Mouse (Mus musculus): ENCODE results near the gene Pbx1.
A peak's percentile ranks its signal among the peaks of the same experiment; 100 is the strongest.

Gene Pbx1

DNA sequence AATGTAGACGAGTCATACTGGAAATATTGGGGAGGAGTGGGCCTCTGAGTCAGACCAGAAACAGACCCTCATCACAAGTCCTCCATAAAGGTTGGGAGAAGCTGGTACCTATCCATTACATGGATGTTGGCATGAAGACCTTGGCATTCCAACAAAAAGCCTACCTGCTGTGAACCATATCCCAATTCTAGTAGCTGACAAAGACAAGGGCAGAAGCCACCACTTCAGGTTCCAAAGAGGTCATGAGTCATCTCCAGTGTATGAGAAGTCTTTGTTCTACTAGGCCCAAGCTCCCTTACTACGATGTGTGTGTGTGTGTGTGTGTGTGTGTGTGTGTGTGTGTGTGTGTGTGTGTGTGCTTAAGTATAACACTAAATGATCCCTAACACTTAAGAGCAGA lies 160.0 kb downstream of the Pbx1 start:
- no peak for DNase-seq (ENCODE audit: low read depth, low spot score)

DNA sequence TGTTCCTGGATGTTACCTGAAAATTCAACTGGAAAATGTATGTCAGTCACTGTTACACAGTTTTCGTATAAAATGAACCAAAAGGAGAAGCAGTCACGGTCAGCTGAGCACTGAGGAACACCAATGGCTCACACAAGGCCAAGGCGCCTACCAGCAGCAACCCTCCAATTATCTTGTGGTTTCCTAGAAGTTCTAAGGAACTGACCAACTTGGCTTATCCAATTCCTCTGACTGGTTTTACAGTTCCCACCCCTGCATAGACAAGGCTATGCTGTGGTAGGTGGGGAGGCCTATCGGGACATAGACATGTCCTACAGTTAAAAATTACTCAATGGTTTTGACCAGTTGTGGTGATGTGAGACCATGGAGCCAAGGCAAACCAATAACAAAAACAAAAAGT lies 160.9 kb downstream of the Pbx1 start:
- no peak for DNase-seq (ENCODE audit: low read depth, low spot score)

DNA sequence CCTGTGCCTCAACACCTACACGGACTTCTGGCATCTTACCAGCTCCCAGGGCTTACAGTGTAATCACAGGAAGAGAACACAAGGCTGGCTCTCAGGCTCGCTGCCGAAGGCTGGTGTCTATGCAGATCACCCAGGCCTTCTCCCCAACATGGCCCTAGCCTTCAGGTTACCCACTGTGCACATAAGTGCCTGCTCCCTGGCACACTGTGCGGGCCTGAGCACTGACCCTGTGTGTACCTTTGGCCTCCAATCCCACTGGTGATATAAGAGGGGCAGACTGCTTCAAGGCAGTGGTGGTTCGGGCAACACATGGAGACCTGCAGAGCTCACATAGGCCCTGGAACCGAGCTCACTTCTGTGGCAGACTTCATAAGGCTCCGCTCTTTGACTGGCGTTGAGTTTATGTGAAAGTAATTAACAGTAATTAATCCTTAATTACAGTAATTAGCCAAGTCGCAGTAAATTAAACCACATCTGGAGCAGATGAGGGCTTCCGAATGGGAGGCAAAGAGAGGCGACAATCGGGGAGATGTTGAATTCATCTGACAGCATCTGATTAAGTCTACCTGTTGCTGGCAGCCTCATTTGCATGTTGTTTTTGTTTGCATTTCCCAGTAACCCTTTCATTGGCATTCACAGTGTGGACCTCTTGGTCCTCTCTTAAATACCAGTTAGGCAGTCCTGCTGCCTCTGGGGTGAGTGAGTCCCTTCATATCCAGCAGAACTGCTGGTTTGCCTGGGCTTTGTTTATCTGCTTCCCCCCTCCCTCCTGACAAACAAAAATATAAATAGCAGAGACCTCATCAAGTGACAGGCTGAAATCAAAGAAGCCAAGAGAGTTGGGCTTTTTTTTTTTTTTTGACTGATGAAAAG lies 163.1 kb downstream of the Pbx1 start:
- no peak for DNase-seq (ENCODE audit: low read depth, low spot score)

DNA sequence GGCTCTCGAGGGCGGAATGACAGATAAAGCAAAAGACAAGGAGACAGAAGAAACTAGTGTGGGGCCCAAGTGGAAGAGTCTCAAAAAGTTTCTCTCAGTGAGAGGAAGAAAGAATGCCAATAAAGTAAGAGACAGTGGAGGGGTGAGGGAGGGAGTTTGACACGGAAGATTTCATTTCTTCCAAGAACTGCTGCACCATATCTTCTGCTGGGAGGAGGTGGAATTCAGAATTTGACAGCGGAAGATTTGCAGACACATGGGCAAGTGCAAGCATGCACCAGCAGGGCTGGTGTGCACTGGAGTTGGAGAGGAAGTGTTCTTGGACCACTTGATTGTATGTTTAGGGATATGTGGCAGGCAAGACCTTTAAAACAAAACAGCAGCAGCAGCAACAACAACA lies 163.8 kb downstream of the Pbx1 start:
- DNase-seq (ENCODE audit: low read depth, low spot score): no peak

DNA sequence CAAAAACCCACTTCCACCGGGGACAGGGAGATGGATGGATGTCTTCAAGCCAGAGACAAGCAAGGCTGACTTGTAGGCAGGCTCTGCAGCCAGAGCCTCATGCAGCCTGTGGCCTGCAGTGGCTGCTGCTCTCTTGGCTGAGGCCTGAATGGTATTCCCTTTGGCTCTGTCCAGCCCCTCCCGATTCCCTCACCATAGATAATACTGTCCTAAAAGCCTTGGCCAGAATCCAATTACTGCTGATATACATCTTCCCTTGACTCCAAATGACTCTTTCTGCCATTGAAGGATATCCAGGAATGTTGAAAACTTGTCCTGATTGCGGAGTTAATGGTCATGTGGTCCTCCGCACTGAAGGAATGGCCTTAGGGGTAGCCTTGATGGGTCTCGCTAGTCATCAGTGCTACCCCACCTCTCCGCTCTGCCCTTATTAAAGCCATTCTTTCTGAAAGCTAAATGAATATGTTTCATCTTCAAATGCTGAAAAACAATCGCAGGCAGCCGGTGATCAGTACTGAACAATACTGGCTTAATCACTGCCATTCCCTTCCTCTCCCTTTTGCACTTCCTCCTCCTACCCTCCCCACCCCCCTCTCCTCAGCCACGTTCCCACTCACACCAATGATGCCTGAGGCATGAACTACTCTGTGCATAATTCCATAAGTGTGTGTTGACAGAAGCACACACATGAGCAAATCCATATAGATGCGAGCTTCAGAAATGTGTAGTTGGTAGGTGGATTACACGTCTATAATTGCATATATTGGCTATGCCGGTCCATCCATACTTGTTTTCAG lies 166.3 kb downstream of the Pbx1 start:
- DNase-seq (ENCODE audit: low read depth, low spot score): no peak

DNA sequence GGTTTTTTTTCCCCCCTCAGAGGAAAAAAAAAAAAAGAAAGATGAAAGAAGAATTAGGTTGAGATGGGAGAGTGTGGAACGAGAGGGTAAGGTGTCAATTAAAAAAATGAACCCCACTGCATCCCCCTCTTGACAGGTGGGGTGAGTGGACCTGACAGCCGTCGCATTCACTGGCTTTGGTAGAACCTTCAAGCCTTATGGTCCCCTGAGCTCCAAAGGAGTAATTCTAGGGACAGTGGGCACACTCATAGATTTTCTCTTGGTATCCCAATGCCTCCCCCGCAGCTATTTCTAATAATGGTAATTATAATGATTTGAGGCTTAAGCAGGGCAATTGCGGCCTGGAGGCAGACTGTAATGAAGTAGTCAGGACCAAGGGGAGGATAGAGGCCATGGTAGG lies 167.0 kb downstream of the Pbx1 start:
- no peak for DNase-seq (ENCODE audit: low read depth, low spot score)

DNA sequence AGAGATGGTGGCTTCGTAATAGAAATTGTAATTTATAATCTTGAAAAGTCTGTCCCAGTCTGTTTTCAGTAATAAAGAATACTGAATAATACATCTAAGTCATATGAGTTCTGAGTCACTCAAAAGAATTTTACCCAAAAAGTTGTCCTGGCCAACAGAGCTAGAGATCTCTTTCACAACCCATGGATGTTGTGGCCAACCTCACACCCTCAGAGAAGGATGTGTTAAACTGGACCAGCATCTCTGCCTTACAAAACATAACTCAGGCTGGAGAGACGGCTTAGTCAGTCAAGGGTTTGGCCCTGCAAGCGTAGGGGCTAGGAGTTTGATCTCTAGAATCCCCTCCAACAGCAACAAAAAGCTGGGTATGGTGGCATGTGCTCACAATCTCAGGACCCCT lies 171.7 kb downstream of the Pbx1 start:
- DNase-seq (ENCODE audit: low read depth, low spot score): peak; percentile 31

DNA sequence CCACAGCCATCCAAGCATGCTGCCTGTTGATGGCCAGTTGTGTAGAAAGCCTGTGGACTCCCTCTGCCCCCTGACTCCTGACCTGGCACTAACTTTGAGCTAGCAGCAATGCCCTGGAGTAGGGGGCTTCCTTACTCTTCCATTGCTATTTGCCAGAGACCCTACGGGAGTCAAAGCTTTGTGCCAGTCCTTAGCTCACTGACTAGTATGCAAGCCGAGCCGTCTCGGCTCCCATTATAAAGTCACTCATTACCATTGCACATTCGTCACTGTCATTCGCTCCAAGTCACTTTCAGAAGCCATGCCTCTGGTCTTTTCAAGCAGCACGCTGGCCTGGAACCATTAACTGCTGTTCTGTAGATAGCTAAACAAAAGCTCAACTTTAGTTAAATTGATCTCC lies 173.2 kb downstream of the Pbx1 start:
- DNase-seq (ENCODE audit: low read depth, low spot score): no peak

DNA sequence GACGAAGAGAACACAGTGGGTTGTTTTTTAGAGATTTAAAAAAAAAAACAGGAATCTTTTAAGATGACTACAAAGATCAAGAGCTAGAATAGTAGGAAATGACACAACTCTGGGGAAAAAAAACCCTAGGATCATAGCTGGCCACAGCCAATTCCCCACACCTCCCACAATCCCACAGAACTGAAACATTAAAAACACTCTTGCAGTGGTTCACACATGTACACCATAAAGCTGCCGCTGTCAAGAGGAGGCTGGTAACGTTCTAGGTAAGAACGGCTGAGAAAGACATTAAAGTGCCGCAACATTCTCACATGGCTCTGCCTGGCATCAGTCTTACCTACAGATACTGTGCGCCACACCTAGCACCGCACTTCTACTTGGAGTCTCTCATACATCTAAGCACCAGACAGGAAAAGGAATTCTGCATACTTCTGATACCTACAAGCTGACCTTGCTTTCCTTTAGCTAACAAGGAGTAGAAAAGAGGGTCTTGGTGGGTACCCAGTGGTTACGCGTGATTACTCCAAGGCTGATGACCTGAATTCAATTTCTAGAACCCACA lies 176.6 kb downstream of the Pbx1 start:
- DNase-seq (ENCODE audit: low read depth, low spot score): no peak

DNA sequence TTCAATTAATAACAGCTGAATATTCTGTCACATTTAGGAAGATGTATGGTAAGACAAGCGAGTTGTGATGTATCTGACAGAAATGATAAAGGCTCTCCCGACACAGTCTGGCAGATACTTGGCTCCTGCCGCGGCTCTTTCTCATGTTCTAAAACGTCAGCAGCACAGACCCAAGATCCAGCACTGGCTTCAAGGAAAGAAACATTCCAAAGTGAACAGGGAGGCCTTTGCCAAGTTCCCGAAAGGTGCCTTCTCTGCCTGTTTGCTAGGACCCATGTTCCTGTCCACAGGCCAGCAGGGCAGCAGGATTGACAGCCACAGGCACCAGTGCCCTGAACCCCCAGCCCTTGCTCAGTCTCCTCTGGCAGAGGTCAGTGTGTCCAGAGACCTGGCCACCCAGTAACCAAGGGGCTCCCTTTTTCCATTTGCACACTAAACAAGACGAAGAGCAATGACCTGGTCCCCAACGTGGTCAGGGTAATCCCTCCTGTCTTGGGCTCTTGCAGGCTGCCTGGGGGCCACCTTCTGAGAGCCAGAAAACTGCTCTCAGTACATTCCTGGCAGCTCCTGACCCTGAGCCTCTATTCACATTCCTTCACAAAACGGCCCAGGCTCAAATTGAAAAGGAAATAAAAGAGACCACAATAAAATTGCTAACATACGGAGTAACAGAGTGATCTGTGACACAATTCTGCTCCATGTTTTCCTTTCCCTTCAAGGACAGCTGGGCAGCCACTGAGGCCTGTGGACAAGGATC lies 184.9 kb downstream of the Pbx1 start:
- DNase-seq (ENCODE audit: low read depth, low spot score): peak; percentile 60

DNA sequence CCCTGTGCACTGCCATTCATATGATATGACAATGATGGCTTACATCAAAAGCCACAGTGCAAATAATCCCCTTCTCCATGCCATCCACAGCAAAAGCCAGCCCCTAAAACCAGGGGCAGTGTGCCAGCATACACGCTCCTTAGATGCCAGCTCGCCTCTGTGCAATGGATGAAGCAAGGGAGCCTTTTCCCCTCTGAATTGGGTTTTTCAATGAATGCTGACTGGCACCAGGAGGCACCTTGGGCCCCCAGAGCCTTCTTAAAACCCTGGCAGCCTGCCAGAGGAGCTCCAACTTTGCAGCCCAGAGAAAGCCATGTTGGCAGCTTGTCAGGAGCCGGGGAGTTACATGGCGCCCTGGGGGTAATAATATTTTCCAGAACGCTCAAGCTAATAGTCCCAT lies 186.5 kb downstream of the Pbx1 start:
- DNase-seq (ENCODE audit: low read depth, low spot score): no peak

DNA sequence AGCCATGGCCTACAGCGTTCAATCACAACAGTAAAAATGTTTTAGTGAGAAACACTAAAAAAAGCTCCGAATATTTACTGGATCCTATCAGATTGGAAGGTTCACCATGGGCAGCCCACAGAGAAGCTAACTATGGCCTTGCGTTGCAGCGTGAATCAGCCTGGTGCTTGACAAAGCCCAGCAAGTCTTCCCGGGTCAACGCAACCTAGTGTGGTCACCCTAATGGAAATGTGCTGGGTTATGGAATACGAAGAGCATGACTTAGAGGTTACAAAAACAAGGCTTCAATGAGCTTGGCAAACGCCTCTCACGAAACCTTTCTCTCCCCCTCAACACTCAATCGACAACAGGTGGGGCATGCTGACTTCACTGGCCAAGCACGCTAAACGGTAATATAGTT lies 188.3 kb downstream of the Pbx1 start:
- no peak for DNase-seq (ENCODE audit: low read depth, low spot score)

DNA sequence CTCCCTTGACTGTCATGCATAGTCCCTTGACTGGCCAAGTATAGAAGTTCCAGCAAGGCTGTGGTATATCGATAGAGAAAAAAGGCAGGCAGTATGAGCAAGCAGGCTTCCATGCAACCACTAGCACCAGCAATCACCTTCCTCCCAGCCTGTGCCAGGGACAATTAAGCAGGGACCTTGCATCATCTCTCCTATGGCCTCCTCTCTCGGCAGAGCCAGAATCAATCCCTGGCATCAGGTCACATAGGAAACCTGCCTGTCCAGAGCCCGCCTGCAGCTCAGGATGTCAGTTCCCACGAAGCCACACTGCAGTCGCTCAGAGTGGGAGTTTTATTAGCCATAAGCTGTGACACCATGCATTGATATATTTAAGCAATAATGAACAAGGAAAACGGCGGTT lies 189.0 kb downstream of the Pbx1 start:
- no peak for DNase-seq (ENCODE audit: low read depth, low spot score)

DNA sequence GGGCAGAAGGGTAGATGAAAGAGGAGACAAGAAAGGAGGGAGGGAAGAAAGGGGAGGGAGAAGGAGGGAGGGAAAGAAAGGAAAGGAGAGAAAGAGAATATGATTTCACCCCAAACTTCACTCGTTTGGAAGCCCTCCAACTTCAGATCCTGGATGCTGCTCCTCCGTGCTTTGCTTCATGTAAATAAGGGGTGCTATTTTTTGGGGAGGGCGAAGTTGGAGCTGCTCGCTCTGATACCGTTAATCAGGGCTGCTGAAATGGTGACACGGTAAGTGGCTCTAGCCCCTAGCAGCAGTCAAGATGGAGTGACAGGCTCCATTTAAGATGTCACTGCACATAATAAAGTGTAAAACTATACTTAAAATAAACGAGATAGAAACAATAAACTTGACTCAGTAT lies 190.8 kb downstream of the Pbx1 start:
- DNase-seq (ENCODE audit: low read depth, low spot score): no peak

DNA sequence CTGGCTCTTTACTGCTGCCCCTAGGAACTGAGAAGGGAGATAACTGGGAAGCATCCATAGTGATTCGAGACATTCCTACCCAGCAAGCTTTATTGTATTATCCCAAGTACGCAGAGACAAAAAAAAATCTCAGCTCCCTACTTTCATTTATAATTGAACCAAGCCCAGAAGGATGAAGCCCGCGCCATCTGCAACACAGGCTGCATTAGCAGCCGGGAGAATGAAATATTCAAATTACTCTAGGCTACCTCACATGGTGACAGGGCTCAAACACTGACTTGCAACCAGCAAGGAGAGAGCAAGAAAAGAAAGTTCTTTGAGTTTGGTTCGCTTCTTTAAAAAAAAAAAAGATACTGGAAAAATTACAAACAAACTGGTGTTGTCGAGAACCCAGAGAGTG lies 191.2 kb downstream of the Pbx1 start:
- no peak for DNase-seq (ENCODE audit: low read depth, low spot score)

DNA sequence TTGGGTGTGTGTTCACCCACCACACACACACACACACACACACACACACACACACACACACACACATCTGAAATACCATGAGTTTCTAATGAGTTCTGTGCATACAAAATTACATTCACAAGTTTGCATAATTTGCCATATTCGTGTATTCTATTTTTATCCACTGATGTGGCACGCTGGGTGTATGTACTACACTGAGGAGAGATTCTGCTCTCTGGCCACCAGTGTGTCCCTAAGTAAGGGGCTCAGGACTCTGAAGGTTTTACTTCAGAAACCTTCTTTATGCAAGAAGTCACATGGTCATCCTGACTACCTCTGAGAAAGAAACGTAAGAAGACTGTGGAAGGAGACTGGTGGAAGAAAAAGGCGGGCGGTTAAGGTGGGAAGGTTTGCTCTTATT lies 191.7 kb downstream of the Pbx1 start:
- DNase-seq (ENCODE audit: low read depth, low spot score): no peak

DNA sequence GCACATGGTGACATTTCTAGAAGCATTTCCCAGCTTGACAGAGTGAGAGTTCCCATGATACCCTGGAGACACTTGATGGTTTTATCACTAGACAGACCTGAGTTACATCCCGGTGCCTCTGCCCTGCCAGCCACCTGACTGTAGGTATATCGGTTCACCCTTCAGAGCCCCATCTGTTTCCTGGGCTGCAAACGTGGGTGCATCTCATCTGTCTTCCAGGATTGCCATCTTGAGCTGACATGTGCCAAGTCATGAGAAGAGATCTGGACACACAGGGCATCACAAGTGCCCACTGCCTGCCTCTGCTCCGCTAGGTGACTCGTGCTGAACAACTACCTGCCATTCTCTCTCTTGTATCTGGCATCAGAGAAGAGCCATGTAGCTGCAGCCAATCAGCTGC lies 196.0 kb downstream of the Pbx1 start:
- DNase-seq (ENCODE audit: low read depth, low spot score): no peak

DNA sequence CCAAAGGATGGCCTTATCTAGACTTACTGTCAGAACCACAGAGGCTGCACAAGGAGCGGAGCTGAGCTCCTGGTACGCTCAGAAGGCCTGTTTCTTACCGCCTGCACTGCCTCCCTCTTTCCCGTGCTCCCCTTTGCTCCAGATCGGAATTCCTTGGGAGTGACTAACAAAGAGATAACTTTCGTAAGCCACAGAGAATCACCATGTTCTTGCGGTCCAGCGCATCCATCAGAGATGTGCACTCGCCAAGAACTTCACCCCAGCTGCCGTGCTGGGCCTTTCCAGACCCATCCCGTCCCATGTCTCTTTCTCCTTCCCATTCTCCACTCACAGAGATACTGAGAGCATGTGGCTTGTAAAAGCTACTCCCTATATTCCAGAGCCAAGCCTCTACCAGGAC lies 197.7 kb downstream of the Pbx1 start:
- DNase-seq (ENCODE audit: low read depth, low spot score): peak; percentile 59

DNA sequence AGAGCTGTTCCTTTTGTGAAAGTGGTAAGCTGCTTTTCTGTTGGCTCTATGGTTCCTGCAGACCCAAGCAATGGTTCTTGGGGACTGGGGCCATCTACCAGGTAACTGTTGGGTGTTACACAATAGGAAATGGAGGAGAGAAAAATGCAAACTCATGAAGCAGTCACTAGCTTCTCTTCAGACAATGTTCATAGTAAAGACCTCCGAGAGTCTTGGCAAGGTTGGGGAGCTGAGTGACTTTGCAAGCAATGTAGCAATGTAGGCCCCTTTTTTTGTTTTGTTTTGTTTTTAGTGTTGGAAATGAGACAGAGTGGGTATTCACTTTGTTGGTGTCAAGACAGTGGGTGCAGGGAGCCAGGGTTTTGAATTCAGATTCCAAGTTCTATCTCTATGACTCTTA lies 198.9 kb downstream of the Pbx1 start:
- DNase-seq (ENCODE audit: low read depth, low spot score): no peak

DNA sequence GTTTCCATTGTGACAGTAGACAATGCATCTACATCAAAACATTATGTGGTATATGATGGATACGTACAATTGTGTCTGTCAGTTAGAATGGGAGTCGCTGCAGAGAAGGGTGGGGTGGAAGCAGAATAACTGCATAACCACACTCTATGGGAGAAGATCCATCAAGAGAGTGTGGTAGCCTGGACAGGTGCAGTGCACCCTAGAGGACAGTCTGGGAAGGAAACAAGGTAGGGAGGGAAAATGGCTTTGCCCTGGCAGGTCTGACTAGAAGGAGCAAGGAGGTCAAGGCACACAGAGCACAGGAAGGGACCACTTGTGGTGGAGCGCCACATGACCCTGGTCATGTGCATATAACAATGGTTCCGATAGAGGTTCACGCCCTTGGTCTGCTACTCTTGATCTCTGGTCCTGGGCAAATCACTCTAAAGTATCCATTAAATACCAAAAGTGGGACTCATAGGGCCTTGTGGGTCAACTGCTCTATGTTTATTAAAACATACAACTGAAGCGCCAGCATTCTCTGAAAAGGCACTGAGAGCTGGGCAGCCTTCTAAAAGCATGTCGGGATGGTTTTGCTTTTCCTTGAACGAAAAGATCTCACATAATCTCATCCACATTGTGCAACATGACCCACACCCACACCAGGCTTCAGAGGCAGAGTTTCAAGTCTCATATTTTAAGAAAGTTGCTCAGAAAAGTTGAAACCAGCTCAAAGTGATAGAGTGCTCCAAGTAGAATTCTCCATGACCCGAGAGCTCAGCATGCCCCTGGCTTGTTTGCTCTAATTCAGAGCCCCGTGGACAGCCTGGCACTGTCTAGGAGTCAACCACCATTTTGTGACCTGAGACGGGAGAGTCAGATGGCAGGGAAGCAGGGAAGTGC lies 200.3 kb downstream of the Pbx1 start:
- DNase-seq (ENCODE audit: low read depth, low spot score): peak; percentile 53

DNA sequence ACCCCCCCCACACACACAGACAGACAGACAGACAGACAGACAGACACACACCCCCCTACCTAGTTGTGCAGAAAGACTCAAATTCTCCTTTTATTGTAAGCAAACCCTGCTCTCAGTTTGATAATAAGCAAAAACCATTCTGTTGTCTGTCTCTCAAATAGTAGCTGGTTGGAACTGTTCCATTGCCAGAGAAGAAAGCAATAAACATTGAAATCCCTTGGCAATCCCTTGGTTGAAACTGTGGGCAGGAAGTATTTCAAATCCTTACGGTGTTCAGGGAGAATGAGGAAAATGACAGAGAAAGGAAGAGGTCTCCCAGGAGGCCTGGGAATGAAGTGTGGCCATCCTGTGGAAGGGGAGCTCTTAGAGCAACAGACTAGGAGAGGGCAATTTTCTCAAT lies 201.2 kb downstream of the Pbx1 start:
- no peak for DNase-seq (ENCODE audit: low read depth, low spot score)

Measured in skeletal muscle tissue, adult 2 months (tissue).